In the genomic region with DNA sequence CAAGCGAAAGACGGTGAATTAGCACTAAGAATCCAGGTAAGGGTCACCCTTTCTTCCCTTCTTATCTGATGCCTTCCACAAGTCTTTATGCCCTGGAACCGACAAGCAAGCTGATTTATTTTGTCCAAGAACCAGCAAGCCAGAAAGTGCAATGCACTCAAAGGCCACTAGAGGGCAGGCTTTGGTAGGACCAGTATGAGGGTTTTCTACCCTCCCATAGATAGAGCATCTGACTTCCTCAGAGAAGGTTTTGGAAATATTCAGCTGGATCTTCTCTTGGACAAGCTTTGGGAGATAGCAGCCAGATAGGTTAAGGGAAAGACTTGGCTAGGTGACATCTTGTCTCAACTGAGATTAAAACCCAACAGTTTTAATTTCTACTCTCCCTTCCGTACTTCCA, we compare ENCODE assay signal across 7 mouse cellular contexts. TPM values are rescaled to one million over a fixed set of nuclear protein-coding genes. Genes with fewer than 3 reads are reported as not detected.
DNase-seq lines count a peak whose midpoint lies in the region; ATAC-seq and TF ChIP-seq lines count a peak whose summit lies in the region.

No protein-coding gene starts in this region.

- peak; percentile 65; the same call in 1 of the 2 replicates for TF ChIP-seq CTCF in spleen, adult 2 months (IDR thresholded peaks at IDR 0.05; ENCODE audit: extremely low read depth, insufficient read depth, insufficient read length, insufficient replicate concordance)

- peak; percentile 69 for DNase-seq in neural tube, embryonic 10.5 days (ENCODE audit: extremely low spot score, low spot score)
- peak; percentile 81 for DNase-seq in adrenal gland, postnatal 14 days
- DNase-seq in fibroblast of lung, adult 2 months (ENCODE audit: low read depth): peak; percentile 45
- peak; percentile 32 to 82 for DNase-seq in layer of hippocampus, adult 18-20 months (ENCODE audit: low spot score in 2 of 2)
- peak; percentile 79 for DNase-seq in lung, postnatal 14 days
- peak; percentile 49 to 66 for DNase-seq in spleen, adult 2 months (ENCODE audit: low read depth in 1 of 2, low spot score in 2 of 2)

- no peaks in the 10 kb centered on the region for H3K27me3 ChIP-seq in neural tube, embryonic 15.5 days (replicated peaks)
- H3K27me3 ChIP-seq in spleen, adult 2 months (ENCODE audit: control insufficient read depth, insufficient read depth, low read length): no peaks in the 10 kb centered on the region

- no peak for TF ChIP-seq POLR2A in spleen, adult 2 months (IDR thresholded peaks at IDR 0.05; ENCODE audit: low read depth, low read length)

- H3K4me2 ChIP-seq in neural tube, embryonic 15.5 days: no peak overlapping the region

- no peaks in the 10 kb centered on the region for H3K9me3 ChIP-seq in neural tube, embryonic 15.5 days (replicated peaks)

- no peak overlapping the region for H3K4me3 ChIP-seq in neural tube, embryonic 15.5 days (replicated peaks)
- H3K4me3 ChIP-seq in spleen, adult 2 months (ENCODE audit: extremely low read depth, insufficient read depth, insufficient read length): no peak overlapping the region

- ATAC-seq in neural tube, embryonic 15.5 days (ENCODE audit: low FRiP score): no peak

- no peak overlapping the region for H3K9ac ChIP-seq in neural tube, embryonic 15.5 days (replicated peaks)

- no peaks in the 10 kb centered on the region for H3K4me1 ChIP-seq in neural tube, embryonic 15.5 days
- H3K4me1 ChIP-seq in spleen, adult 2 months (ENCODE audit: control insufficient read depth, insufficient read depth, insufficient read length): peaks cover 20% of the 10 kb centered on the region

- WGBS in neural tube, embryonic 15.5 days: 32% methylated on average over 4 of the region's 4 CpGs
- WGBS in spleen, adult 2 months: 41% methylated on average over 4 of the region's 4 CpGs

- H3K27ac ChIP-seq in neural tube, embryonic 15.5 days (replicated peaks): no peak overlapping the region
- H3K27ac ChIP-seq in spleen, adult 2 months (ENCODE audit: insufficient read depth, low read length): no peak overlapping the region

- no peaks in the 10 kb centered on the region for H3K36me3 ChIP-seq in neural tube, embryonic 15.5 days
- H3K36me3 ChIP-seq in spleen, adult 2 months (ENCODE audit: control insufficient read depth, insufficient read depth, low read length): peaks cover 7% of the 10 kb centered on the region

RNA-seq across cellular contexts. Expression of gene Elf4, which starts 39.9 kb away (rescaled TPM):
- polyA plus RNA-seq in neural tube, embryonic 15.5 days (2015; fragmentation: Nextera tagmentation; extraction: Ambion mirVana): 0.74 and 2.5 TPM in 2 replicates
- 13.9 and 18.0 TPM in 2 replicates for total RNA-seq in adrenal gland, postnatal 14 days (2021)
- total RNA-seq in layer of hippocampus, adult 18-20 months (2021): under 1 TPM; 0.89 to 0.99 TPM
- polyA plus RNA-seq in spleen, adult 2 months (2012; rRNA removed): 42.0 and 46.3 TPM in 2 replicates
